Comparison of ENCODE assay signal across 18 mouse cellular contexts in genomic region chr6:84306585-84306984, GRCm38 (mm10).
DNase-seq lines count a peak whose midpoint lies in the region; ATAC-seq and TF ChIP-seq lines count a peak whose summit lies in the region.
"Had no signal": no experiment of that assay in that cellular context is flagged by ENCODE, and none has a peak within 500 bp of the region (broad histone marks: within the 10 kb centered on the region; RNA-seq: fewer than 3 reads in every experiment).

No protein-coding gene starts in this region.

- WGBS in hindbrain, embryonic 16.5 days: 57% methylated on average over 13 of the region's 13 CpGs
- WGBS in hindbrain, postnatal 0 days: 82% methylated on average over 13 of the region's 13 CpGs
- 16% methylated on average over 13 of the region's 13 CpGs for WGBS in neural tube, embryonic 13.5 days

- no peaks in the 10 kb centered on the region for H3K27me3 ChIP-seq in hindbrain, embryonic 16.5 days (replicated peaks; ENCODE audit: control insufficient read depth, insufficient read depth, low read length)
- no peaks in the 10 kb centered on the region for H3K27me3 ChIP-seq in hindbrain, postnatal 0 days (ENCODE audit: insufficient read depth, low read length)
- H3K27me3 ChIP-seq in neural tube, embryonic 13.5 days: peaks cover 16% of the 10 kb centered on the region
- H3K27me3 ChIP-seq: forebrain, embryonic 13.5 days had no signal

- TF ChIP-seq CTCF in gastrocnemius, adult 2 months (IDR thresholded peaks at IDR 0.05): no peak
- no peak for TF ChIP-seq CTCF in hindbrain, postnatal 0 days (IDR thresholded peaks at IDR 0.05; ENCODE audit: low read depth)

- no peaks in the 10 kb centered on the region for H3K9me3 ChIP-seq in hindbrain, embryonic 16.5 days (ENCODE audit: control insufficient read depth, low read length)
- H3K9me3 ChIP-seq in hindbrain, postnatal 0 days (ENCODE audit: low read length): no peaks in the 10 kb centered on the region
- H3K9me3 ChIP-seq in neural tube, embryonic 13.5 days: no peaks in the 10 kb centered on the region
- H3K9me3 ChIP-seq: embryonic facial prominence, embryonic 10.5 days; forebrain, embryonic 13.5 days; heart, embryonic 15.5 days had no signal

- H3K27ac ChIP-seq in gastrocnemius, adult 2 months: no peak overlapping the region
- H3K27ac ChIP-seq in hindbrain, embryonic 16.5 days (ENCODE audit: low read depth, low read length): no peak overlapping the region
- H3K27ac ChIP-seq in hindbrain, postnatal 0 days: no peak overlapping the region
- H3K27ac ChIP-seq in neural tube, embryonic 13.5 days (replicated peaks): peak overlapping the region; percentile 54; the same call in 1 of the 2 replicates
- H3K27ac ChIP-seq: embryonic facial prominence, embryonic 10.5 days; forebrain, embryonic 13.5 days; heart, adult 2 months; heart, embryonic 15.5 days; hindbrain, embryonic 14.5 days had no signal

- DNase-seq in gastrocnemius, adult 2 months: peak; percentile 29
- no peak for DNase-seq in gastrocnemius, postnatal 14 days
- DNase-seq in hindbrain, postnatal 0 days (ENCODE audit: low spot score): no peak
- DNase-seq in natural killer cell, adult 2 months (ENCODE audit: low spot score in 2 of 2): no peak
- DNase-seq: adrenal gland, postnatal 10 days; B cell, adult 2 months; cerebellum, adult 2 months; heart, adult 2 months had no signal

- H3K9ac ChIP-seq in hindbrain, embryonic 16.5 days (ENCODE audit: low read depth, low read length): no peak overlapping the region
- no peak overlapping the region for H3K9ac ChIP-seq in hindbrain, postnatal 0 days (replicated peaks; ENCODE audit: low read length)
- H3K9ac ChIP-seq in neural tube, embryonic 13.5 days: no peak overlapping the region
- H3K9ac ChIP-seq: forebrain, embryonic 13.5 days; heart, embryonic 15.5 days; hindbrain, embryonic 14.5 days had no signal

- H3K36me3 ChIP-seq in hindbrain, embryonic 16.5 days (ENCODE audit: control insufficient read depth, insufficient read depth, low read length): no peaks in the 10 kb centered on the region
- no peaks in the 10 kb centered on the region for H3K36me3 ChIP-seq in hindbrain, postnatal 0 days (ENCODE audit: insufficient read depth, low read length)
- H3K36me3 ChIP-seq in neural tube, embryonic 13.5 days: no peaks in the 10 kb centered on the region
- H3K36me3 ChIP-seq: embryonic facial prominence, embryonic 10.5 days; heart, embryonic 15.5 days had no signal

- intact Hi-C loops in gastrocnemius, adult 2 months (cut with DNase I): loop anchor here (5.0 kb wide), 1 partner anchor 34 kb away; no protein-coding TSS in a partner anchor
- intact Hi-C loops in gastrocnemius, postnatal 14 days (cut with DNase I; ENCODE audit: low total_unique reads): no loop called here

- no peaks in the 10 kb centered on the region for H3K4me1 ChIP-seq in hindbrain, embryonic 16.5 days (ENCODE audit: control insufficient read depth, insufficient read depth, low read depth, low read length)
- H3K4me1 ChIP-seq in hindbrain, postnatal 0 days (ENCODE audit: insufficient read depth, low read length): no peaks in the 10 kb centered on the region
- H3K4me1 ChIP-seq in neural tube, embryonic 13.5 days (replicated peaks): peaks cover 22% of the 10 kb centered on the region
- H3K4me1 ChIP-seq: forebrain, embryonic 13.5 days had no signal

- peak; percentile 14; the same call in 1 of the 2 replicates for ATAC-seq in hindbrain, embryonic 16.5 days
- no peak for ATAC-seq in hindbrain, postnatal 0 days
- peak; percentile 92 for ATAC-seq in neural tube, embryonic 13.5 days (ENCODE audit: low read depth)
- no peak for ATAC-seq in CD4-positive, CD25-positive, alpha-beta regulatory T cell, adult 4 months
- ATAC-seq: forebrain, embryonic 13.5 days; inflammation-experienced regulatory T-cells, adult 6 months; intestine, postnatal 0 days had no signal

- H3K4me2 ChIP-seq in hindbrain, embryonic 16.5 days (ENCODE audit: low read length): no peak overlapping the region
- no peak overlapping the region for H3K4me2 ChIP-seq in hindbrain, postnatal 0 days (ENCODE audit: low read depth, low read length)
- H3K4me2 ChIP-seq in neural tube, embryonic 13.5 days: peak overlapping the region; percentile 4; the same call in 1 of the 2 replicates
- H3K4me2 ChIP-seq: forebrain, embryonic 13.5 days; heart, embryonic 11.5 days; heart, embryonic 15.5 days; hindbrain, embryonic 14.5 days had no signal

- no peak overlapping the region for H3K4me3 ChIP-seq in gastrocnemius, adult 2 months
- H3K4me3 ChIP-seq in hindbrain, embryonic 16.5 days (ENCODE audit: low read length): no peak overlapping the region
- H3K4me3 ChIP-seq in hindbrain, postnatal 0 days (ENCODE audit: low read length): no peak overlapping the region
- H3K4me3 ChIP-seq in neural tube, embryonic 13.5 days: no peak overlapping the region
- H3K4me3 ChIP-seq: embryonic facial prominence, embryonic 10.5 days; forebrain, embryonic 13.5 days; heart, adult 2 months; heart, embryonic 15.5 days had no signal

Comparison
In these comparisons a context has a peak if more than half of its experiments do, and no peak if none do; other contexts are left out.
1. ATAC-seq: peak in hindbrain, embryonic 16.5 days (single experiment) and neural tube, embryonic 13.5 days (single experiment); none in hindbrain, postnatal 0 days (single experiment) and CD4-positive, CD25-positive, alpha-beta regulatory T cell, adult 4 months (single experiment).